Mouse (Mus musculus) cerebellum, adult 2 months (tissue): ENCODE data around the gene Rgs11.

Source experiments
- CTCF ChIP-seq: fragments of 200-500 bp; IDR thresholded peaks from 2 replicates; pipeline ENCODE4 v1.5.1; 2011; ENCODE audit warnings: low read depth, mild to moderate bottlenecking, control low read depth, low read length, moderate library complexity, borderline replicate concordance; ENCODE audit not compliant: insufficient read depth
- POLR2A ChIP-seq: fragments of 200-500 bp; IDR thresholded peaks from 2 replicates; pipeline ENCODE4 v1.6.1; 2011; ENCODE audit warnings: low read length, control low read depth, borderline replicate concordance; ENCODE audit not compliant: insufficient read depth

GRCm38 (mm10) chr17:26221508-26221907 lies 18.8 kb downstream of the Rgs11 start:
- no peak for TF ChIP-seq POLR2A
- TF ChIP-seq CTCF = no peak
